Mouse (Mus musculus) olfactory bulb, adult 2 months (tissue): ENCODE results near the gene Eif4a2. TPM values are rescaled to one million over a fixed set of nuclear protein-coding genes. Genes with fewer than 3 reads are reported as not detected.
"Not testable (repeated sequence)": the region's sequence is repeated elsewhere in the genome, so short reads cannot be mapped to it uniquely, and the experiment has no call there.

Source experiments
- H3K27ac ChIP-seq: fragments of 200-500 bp; 2 replicates; pipeline ENCODE4 v1.5.1; 2012; ENCODE audit warnings: low read depth, low read length; ENCODE audit not compliant: insufficient read depth
- H3K4me1 ChIP-seq: fragments of 200-500 bp; 2 replicates; pipeline ENCODE4 v1.6.1; 2012; ENCODE audit warnings: low read length; ENCODE audit not compliant: control insufficient read depth, insufficient read depth
- H3K4me3 ChIP-seq: fragments of 200-500 bp; 2 replicates; pipeline ENCODE4 v1.5.1; 2012; ENCODE audit warnings: mild to moderate bottlenecking, low read depth, low read length, moderate library complexity; ENCODE audit not compliant: insufficient read depth
- CTCF ChIP-seq: fragments of 200-500 bp; IDR thresholded peaks from 2 replicates; pipeline ENCODE4 v1.5.1; 2012; ENCODE audit warnings: low read depth, mild to moderate bottlenecking, low read length, moderate library complexity; ENCODE audit not compliant: insufficient read depth
- POLR2A ChIP-seq: fragments of 200-500 bp; IDR thresholded peaks from 2 replicates; pipeline ENCODE4 v1.6.1; 2012; ENCODE audit warnings: mild to moderate bottlenecking, low read depth, low read length, moderate library complexity; ENCODE audit not compliant: insufficient read depth
- WGBS: fragments of 180-500 bp; shearing (Covaris S2); methylation state at CpG from one replicate; pipeline ENCODE4 v1.1.7; 2018; 5-methylcytosine and 5-hydroxymethylcytosine counted together
- polyA plus RNA-seq: library from polyadenylated mRNA; stranded (reverse); fragments of >200 nt; gene quantifications from 2 replicates; pipeline ENCODE4 v1.2.4, GENCODE M21; 2012; ENCODE audit warnings: low replicate concordance; ENCODE audit not compliant: missing spikeins, insufficient read depth, insufficient read length

Eif4a2 gene
- 425 and 693 TPM in 2 replicates for polyA plus RNA-seq

DNA sequence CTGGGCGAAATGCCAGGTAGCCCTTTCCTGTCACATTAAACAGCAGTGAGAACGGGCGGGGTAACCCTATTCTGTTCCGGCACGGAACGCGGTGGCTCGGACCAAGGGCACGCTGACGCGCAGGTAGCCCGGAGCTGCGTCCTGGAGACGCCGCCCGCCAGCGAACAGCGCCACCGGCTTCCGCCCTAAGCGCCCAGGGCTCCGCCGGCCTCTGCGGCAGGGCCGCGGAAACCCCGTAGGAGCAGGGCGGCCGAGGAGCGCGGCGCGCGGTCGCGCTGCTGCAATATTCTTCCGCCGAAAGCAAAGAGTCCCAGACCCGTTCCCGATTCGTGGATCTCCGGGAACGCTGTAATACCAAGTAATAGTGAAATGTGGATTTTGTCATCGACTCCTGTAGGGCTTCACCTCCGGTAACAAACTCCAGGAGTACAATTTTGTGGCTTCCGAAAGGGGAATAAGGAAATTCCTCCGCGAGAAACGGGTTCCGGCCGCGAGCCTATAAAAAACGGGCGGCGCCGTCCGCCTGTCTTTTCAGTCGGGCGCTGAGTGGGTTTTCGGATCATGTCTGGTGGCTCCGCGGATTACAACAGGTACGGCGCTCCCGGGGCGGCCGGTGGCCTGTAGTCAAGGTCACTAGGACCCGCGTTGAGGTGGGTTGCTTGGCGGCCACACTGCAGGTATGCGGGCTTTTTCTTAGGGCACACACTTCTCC is at the start of gene Eif4a2:
TSS of gene Eif4a2 (plus strand) at position 214 of the 712 bp plus-strand sequence.
- Histone ChIP-seq H3K27ac (peak within 1 kb of the TSS; percentile 99), H3K4me3 (peak within 1 kb of the TSS; percentile 92), H3K4me1 (peaks cover 3% of the 10 kb centered on the region; the same call in 1 of the 2 replicates)
- under 1% methylated on average over 71 of the region's 71 CpGs for WGBS
- TF ChIP-seq CTCF (no peak), POLR2A (peak; percentile 85)

DNA sequence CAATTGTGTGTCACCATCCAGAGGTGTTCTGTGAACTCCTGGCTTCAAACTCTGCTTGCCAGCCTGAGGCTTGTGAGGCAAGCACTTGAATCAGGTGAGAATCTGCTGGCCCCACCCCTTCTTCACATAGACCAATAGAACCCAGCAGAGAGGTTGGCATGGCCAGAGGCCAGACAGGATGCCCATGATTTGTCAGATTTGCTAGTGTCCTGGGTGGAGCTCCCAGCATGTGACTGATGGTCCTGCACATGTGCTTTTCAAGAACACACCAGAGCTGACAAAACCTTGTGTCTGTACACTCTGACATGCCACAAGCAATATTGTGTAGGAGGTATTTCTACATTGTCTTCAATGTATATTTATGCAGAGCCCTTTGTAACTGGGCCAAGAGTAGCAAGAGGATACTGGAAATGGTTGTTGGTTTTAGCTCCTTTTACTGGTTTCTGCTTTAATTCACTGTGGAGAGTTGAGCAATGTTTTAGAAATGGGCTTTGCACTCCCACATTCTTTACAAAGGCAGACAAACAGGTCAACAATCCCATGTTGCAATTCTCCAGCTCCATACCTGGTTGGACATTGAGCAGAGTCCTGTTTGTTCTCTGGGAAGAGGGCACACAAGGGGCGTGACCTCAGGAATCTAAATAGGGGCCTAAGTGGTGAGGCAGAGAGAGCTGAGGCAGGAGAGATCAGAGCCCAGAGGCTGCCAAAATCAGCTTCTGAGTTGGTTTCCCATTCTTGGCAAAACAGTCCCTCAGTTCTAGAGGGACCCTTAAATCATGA is 49.4 kb upstream of the Eif4a2 start, which contains the start of gene Kng1:
TSS of gene Kng1 (plus strand) at position 198 of the 780 bp plus-strand sequence.
- 92% methylated on average over 1 of the region's 1 CpGs for WGBS
- not testable (repeated sequence) for H3K4me3 ChIP-seq, H3K27ac ChIP-seq, H3K4me1 ChIP-seq

DNA sequence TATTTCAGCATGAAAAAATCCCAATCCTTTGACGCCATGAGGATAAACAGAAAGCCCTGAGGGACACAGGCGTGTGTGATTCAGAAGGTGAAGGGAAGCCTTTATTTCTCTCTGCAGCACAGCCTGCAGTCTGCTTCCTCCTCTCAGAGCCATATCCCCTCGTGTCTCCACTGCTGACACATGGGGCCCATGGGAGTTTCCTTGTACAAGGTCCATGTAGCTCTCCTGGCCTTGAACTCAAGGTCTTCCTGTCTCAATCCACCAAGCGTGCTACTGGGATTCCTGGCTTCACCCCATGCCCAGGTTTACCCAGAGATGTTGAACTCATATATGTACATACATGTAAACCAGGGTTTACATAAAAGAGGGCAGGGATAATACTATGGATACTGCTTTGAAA is 47.6 kb upstream of the Eif4a2 start:
- H3K27ac ChIP-seq, H3K4me1 ChIP-seq, H3K4me3 ChIP-seq: not testable (repeated sequence)
- 62% methylated on average over 4 of the region's 4 CpGs for WGBS

DNA sequence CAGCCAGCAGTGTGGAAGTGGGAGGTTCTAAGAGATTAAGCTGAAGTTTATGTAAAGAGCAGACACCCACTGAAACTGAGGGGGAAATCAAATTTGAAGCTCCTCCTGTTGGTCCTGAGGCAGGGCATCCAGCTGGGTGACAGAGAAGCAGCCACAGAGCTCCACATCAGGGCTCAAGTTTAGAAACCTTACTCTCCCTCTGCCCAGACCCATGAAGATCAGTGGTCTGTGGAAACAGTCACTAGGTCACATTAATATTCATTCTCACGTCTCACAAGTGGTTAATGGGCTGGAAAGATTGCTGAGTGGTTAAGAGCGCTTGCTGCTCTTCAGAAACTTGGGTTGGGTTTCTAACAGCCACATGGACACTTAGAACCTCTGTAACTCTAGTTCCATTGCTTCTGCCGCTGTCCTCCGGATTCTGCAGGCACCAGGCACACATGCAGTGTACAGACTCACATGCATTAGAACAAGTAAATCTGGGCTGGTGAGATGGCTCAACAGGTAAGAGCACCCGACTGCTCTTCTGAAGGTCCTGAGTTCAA is 46.4 kb upstream of the Eif4a2 start:
- not testable (repeated sequence) for H3K4me3 ChIP-seq, H3K4me1 ChIP-seq, H3K27ac ChIP-seq
- 70% methylated on average over 5 of the region's 5 CpGs for WGBS

DNA sequence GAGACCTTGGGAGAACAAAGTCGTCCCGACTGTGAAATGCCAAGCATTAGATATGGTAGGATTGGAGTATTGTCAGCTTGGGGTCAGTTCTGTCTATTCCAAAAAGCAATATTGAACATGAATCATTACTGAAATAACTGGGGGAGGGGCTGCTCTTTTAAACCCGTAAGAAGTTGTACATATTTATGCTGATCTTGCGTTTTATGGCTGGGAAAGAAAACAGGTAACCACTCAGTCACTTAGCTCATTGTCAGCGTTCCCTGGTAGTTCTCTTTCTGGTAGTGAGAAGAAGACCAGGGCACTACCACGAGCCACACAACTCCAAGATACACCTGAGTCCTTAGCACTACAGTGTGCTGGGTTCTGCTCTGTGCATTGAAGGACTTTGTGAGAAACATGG is 29.7 kb upstream of the Eif4a2 start:
- not testable (repeated sequence) for H3K4me3 ChIP-seq, H3K4me1 ChIP-seq, H3K27ac ChIP-seq
- WGBS = 86% methylated on average over 6 of the region's 6 CpGs

DNA sequence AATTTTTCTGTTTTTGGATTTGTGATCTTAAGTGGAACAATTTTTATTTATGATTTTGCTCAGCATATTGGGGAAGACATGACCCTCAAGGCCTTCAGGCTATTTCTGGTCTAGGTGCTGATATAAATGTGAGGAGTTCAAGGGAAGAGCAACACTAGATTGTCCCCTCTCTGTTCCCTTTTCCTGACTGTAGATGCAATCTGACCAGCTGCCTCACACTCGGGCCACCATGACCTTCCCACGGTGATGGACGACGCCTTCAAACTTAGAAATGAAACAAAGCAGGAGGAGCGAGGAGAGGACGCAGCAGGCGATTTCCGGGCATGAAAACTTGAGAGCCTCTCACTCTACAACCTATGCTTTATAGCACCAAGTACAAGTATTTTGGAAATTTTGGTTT is 20.1 kb upstream of the Eif4a2 start:
- H3K27ac ChIP-seq, H3K4me3 ChIP-seq, H3K4me1 ChIP-seq: not testable (repeated sequence)
- 81% methylated on average over 8 of the region's 8 CpGs for WGBS

DNA sequence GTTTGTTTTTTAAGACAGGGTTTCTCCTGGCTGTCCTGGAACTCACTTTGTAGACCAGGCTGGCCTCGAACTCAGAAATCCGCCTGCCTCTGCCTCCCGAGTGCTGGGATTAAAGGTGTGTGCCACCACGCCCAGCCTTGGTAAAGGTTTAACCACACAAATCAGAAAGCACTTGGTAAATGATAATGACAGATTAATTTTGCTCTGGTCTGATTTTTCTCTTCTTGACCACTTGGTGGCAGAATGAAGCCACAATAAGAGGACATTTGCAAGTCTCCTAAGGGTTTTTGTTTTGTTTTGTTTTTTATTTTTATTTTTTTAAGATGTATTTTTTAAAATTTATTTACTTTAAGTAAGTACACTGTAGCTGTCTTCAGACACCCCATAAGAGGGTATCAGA is 19.5 kb upstream of the Eif4a2 start:
- not testable (repeated sequence) for H3K4me3 ChIP-seq, H3K27ac ChIP-seq, H3K4me1 ChIP-seq
- 49% methylated on average over 4 of the region's 4 CpGs for WGBS

DNA sequence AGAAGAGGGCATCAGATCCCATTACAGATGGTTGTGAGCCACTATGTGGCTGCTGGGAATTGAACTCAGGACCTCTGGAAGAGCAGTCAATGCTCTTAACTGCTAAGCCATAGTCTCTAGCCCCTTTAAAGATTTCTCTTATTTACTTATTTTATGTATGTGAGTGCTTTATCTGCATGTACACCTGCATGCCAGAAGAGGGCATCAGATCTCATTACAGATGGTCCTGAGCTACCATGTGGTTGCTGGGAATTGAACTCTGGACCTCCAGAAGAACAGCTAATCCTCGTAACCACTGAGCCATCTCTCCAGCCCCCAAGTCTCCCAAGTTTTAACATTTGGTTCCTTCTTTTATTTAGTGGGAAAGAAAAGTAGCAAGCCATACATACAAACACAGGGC is 18.8 kb upstream of the Eif4a2 start:
- H3K4me1 ChIP-seq, H3K4me3 ChIP-seq, H3K27ac ChIP-seq: not testable (repeated sequence)
- 94% methylated on average over 1 of the region's 1 CpGs for WGBS

DNA sequence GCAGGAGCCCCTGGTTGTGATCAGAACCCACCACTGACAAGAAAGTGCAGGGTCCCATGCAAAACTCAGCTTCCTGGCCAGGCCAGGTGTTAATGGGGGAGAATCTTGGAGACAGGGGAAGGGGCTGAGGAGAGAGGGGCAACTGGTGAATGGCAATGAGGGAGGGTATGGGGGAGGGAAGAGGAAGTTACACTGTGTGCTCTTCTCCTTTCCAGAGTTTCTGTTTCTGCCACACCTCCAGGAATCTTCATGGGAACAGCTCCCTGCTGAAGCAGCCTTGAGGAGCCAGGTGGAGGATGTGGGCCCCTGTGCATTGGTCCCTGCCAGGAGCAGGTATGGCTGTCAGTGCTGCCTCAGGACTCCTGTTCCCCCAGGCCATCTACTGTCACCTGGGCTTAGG is 15.9 kb upstream of the Eif4a2 start:
- H3K27ac ChIP-seq, H3K4me1 ChIP-seq, H3K4me3 ChIP-seq: not testable (repeated sequence)

DNA sequence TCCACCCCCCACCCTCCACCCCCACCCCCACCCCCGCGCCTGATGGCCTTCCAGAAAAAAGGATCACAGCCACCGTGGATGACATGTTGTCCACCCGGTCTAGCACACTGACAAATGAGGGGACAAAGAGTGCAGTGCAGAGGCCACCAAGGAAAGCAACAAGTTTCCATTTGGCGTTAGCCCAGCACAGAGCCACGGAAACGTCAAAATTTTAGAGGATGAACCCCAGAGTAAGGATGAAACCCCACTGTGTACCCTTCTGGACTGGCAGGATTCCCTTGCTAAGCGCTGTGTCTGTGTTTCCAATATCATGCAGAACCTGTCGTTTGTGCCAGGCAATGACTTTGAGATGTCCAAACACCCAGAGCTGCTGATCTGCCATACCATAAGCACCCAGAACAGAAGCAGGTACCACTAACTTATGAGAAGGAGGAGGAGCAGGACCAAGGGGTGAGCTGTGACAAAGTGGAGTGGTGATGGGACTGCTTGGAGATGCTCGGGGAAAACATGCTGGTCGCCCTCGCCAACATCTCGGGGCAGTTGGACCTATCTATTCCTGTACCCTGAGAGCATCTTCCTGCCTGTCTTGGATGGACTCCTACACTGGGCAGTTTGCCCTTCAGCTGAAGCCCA is 13.8 kb upstream of the Eif4a2 start:
- WGBS = 81% methylated on average over 13 of the region's 13 CpGs
- TF ChIP-seq POLR2A = no peak
- no peak for TF ChIP-seq CTCF

More for the DNA sequence above, 13.8 kb upstream of the Eif4a2 start:
- H3K4me3 ChIP-seq = no peak overlapping the region
- no peak overlapping the region for H3K27ac ChIP-seq
- H3K4me1 ChIP-seq = no peaks in the 10 kb centered on the region
